Mouse (Mus musculus) cerebellum, adult 11 months (tissue): ENCODE data around the gene Cldn15.
A peak's percentile ranks its signal among the peaks of the same experiment; 100 is the strongest.

Experiments
- DNase-seq: peaks from one replicate; pipeline ENCODE4 v3.0.0; 2022

Gene Cldn15

GRCm38 (mm10) chr5:136986695-136987137 lies 20.3 kb downstream of the Cldn15 start, which contains the start of gene Plod3:
Gene Plod3, plus strand, starts transcription at chr5:136987019.
- DNase-seq: peak; percentile 97

DNA sequence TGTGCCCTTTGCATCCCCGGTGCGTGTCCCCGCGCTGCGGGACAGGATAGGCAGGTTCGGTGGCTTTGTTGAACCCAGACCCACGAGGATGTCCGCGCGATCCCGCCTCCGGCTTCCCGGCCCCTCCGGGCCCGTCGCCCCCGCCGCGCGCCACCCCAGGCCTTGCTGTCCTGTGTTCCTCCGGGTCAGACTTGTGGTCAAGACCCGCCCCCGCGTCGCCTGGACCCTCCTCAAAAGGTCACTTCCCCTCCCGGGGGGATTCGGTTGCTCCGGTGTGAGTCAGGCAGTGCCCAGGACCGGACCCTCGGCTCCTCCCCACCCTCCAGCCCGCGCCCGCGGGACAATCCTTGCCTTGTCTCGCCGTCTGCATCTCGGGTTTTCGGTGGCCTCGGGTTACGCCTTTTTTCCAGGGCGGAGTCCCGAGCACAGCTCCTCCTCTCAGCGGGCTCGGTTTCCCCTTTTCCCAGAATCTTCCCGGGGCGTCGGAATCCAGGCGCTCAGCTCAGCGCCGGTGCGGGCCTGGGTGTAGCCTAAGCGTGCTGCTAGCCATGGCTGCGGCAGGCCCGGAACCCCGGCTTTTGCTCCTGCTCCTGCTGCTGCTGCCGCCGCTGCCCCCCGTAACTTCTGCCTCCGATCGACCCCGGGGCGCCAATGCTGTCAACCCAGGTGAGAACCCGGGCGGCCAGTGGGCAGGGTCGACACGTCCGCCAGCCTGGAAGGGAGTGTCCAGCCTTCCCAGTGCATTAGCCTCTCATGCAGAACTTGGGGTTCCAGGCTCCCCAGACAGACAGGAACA lies 20.9 kb downstream of the Cldn15 start:
- peak; percentile 76 for DNase-seq

DNA sequence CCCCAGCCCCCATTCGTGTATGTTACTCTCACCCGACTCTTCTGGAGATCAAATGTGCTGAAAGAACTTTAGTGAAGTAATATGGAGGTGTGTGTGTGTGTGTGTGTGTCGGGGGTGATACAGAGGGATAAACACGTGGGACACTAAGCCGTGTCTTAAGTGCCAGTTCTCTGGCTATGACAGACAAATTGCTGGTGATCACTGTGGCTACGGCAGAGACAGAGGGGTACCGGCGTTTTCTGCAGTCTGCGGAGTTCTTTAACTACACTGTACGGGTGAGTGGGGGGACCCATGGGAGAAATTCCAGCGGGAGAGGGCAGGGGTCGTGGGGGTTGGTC lies 21.5 kb downstream of the Cldn15 start, which contains the start of gene Znhit1:
TSS of gene Znhit1 (minus strand) at position 88 of the 338 bp plus-strand sequence.
- no peak for DNase-seq

DNA sequence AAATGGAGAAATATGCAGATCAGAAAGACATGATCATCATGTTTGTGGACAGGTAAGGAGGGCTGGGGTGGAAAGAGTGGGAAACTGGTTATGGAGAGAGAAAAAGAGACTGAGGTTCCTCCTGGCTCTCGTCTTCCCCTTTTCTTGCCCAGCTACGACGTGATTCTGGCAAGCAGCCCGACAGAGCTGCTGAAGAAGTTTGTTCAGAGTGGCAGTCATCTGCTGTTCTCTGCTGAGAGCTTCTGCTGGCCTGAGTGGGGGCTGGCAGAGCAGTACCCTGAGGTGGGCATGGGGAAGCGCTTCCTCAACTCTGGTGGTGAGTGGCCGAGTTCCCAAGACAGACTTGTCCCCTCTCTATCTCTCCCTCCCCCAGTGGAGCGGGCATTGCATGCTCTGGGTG lies 22.0 kb downstream of the Cldn15 start:
- DNase-seq: no peak

DNA sequence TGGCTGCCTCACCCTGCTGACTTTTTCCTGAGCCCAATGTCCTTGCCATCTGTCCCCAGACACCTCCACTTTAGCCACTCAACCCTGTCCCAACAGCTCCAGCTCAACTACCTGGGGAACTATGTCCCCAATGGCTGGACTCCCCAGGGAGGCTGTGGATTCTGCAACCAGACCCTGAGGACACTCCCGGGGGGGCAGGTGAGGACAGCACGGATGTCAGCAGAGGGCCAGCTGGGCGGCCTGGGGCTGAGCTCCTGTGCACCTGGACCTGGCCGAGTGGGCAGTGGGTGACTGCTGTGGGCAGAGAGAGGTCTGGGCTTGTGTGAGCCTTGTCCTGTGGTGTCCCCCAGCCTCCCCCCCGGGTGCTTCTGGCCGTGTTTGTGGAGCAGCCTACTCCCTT lies 23.4 kb downstream of the Cldn15 start:
- DNase-seq: no peak

- DNase-seq: no peak
Observed at GRCm38 (mm10) chr5:136999449-136999848, 33.0 kb downstream of the Cldn15 start.

- DNase-seq: no peak
Observed at GRCm38 (mm10) chr5:137000612-137001011, 34.2 kb downstream of the Cldn15 start.

DNA sequence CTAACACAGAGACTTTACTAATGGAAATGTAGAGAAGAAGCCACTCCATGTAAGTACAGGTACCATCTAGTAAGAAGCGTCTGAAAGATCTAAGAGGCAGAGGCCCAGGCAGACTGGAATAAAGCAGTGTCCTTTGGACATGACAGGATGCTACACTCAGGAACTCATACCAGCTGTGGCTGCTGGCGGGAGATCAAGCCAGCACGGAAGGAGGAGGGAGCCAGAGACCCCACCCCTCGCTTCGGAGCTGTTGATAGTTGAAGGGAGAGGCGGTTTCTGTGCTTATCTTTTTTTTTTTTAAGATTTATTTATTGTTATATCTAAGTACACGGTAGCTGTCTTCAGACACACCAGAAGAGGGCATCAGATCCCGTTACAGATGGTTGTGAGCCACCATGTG lies 40.9 kb downstream of the Cldn15 start:
- no peak for DNase-seq

DNA sequence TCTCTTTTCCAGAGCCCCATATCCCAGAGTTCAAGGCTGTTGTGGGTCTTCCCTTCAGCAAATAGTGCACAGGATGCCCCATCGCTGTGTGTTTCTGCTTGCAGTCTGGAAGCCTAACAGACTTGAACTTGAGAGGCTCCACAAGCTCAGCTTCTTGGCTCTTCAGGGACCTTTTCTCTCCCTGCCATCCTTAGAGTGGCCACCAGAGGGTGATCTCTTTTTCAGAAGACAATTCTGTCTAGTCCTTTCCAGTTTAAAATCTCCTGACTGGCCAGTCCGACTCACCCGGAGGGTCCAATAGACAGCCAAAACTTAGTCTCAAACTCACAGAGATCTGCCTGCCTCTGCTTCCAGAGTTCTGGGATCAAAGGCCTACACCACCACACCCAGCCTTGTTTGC lies 43.6 kb downstream of the Cldn15 start:
- no peak for DNase-seq

DNA sequence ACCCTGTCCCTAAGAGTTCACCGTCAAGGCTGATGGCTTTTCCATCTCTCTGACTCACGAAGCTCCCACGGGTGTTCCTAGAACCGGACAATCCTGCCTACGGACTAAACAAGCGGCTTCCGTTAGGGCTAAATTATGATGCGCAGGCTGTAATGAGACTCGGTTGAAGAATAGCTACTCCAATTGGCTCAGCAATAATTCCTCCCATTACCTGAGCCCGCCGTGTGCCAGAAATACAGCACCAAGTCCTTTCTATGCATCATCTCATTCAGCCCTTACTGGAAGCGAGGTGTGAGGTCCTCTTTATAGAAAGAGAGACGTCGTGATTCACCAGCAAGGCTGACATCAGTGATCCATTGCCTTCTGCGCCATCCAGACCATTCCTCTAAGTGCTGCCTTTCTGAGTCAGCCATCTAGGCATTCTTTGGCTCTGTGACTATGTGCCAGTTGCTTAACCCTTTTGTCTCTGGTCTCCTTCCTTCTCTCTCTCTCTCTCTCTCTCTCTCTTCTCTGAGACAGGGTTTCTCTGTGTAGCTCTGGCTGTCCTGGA lies 46.1 kb downstream of the Cldn15 start:
- DNase-seq: no peak

- no peak for DNase-seq
Observed at GRCm38 (mm10) chr5:137015913-137016312, 49.5 kb downstream of the Cldn15 start.

DNA sequence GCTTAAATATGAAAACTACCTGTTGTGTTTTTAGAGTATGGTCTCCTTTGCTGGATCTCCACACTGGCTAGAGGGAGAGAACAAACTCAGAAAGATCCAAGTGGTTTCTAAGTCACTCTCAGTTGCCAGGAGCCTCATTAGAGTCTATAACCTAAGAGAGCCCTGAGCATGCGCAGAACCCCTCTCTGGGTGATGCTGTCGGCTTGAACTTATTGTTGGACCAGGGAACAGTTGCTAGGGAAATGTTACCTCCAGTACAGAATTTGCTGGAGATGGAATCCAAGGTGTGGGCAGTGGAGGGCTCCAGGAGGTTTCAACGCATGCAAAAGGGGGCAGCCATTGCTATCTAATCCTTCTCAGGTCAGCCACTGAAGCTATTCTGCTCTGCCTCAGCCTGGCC lies 57.9 kb downstream of the Cldn15 start:
- no peak for DNase-seq

DNA sequence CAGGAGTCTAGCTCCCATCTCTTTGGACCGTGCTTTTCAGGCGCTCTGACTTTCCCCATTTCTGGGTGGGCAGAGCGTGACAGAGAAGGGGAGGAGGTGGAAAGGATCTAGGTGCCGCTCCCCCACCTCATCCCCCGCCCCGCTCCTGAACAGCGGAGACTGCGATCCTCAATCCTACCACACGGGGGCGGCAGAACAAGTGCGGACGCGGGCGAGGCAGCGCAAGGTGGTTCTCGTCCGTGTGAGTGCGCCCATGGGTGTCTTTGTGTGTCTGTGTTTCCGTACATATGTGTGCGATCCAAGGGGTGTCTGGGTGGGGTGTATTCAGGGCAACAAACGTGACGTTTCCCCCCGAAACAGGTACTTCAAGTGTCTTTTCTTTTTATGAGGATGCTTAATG lies 58.7 kb downstream of the Cldn15 start:
- DNase-seq: peak; percentile 69
